Mouse (Mus musculus): ENCODE results near the gene Slc6a6. TPM values are rescaled to one million over a fixed set of nuclear protein-coding genes. Genes with fewer than 3 reads are reported as not detected.

Gene Slc6a6
- total and polyA plus RNA-seq, 2 experiments from 2014 or later: 101 to 139 TPM

GRCm38 (mm10) chr6:91785018-91785417, 101.2 kb downstream of the Slc6a6 start:
- no peak overlapping the region for H3K4me2 ChIP-seq (ENCODE audit: low read depth)
- DNase-seq (no peak), ATAC-seq (no peak)
- H3K4me3 ChIP-seq (ENCODE audit: low read depth, low read length): no peak overlapping the region
- no peak for TF ChIP-seq CTCF (IDR thresholded peaks at IDR 0.05; ENCODE audit: low read depth)
- no peak overlapping the region for H3K9ac ChIP-seq
- H3K27me3 ChIP-seq (ENCODE audit: insufficient read depth, low read length): no peaks in the 10 kb centered on the region
- WGBS: 77% methylated on average over 3 of the region's 3 CpGs
- H3K27ac ChIP-seq (ENCODE audit: low read depth, low read length): no peak overlapping the region
- no peaks in the 10 kb centered on the region for H3K4me1 ChIP-seq (ENCODE audit: insufficient read depth)
- H3K9me3 ChIP-seq (ENCODE audit: low read length): no peaks in the 10 kb centered on the region
- peaks cover 39% of the 10 kb centered on the region; the same call in 1 of the 2 replicates for H3K36me3 ChIP-seq (ENCODE audit: insufficient read depth)

GRCm38 (mm10) chr6:91788311-91788798, 104.5 kb downstream of the Slc6a6 start:
- DNase-seq (no peak), ATAC-seq (no peak)
- Histone ChIP-seq H3K27me3 (ENCODE audit: insufficient read depth, low read length) (no peaks in the 10 kb centered on the region), H3K4me2 (ENCODE audit: low read depth) (no peak overlapping the region), H3K4me3 (ENCODE audit: low read depth, low read length) (no peak overlapping the region), H3K9ac (no peak overlapping the region), H3K4me1 (ENCODE audit: insufficient read depth) (no peaks in the 10 kb centered on the region), H3K36me3 (ENCODE audit: insufficient read depth) (peaks cover 34% of the 10 kb centered on the region; the same call in 1 of the 2 replicates), H3K9me3 (ENCODE audit: low read length) (no peaks in the 10 kb centered on the region), H3K27ac (ENCODE audit: low read depth, low read length) (no peak overlapping the region)
- 87% methylated on average over 9 of the region's 9 CpGs for WGBS
- TF ChIP-seq CTCF (IDR thresholded peaks at IDR 0.05; ENCODE audit: low read depth): no peak

GRCm38 (mm10) chr6:91795640-91796039, 111.8 kb downstream of the Slc6a6 start:
- Histone ChIP-seq H3K36me3 (ENCODE audit: insufficient read depth) (no peaks in the 10 kb centered on the region), H3K4me1 (ENCODE audit: insufficient read depth) (no peaks in the 10 kb centered on the region), H3K4me3 (ENCODE audit: low read depth, low read length) (no peak overlapping the region), H3K9ac (no peak overlapping the region), H3K9me3 (ENCODE audit: low read length) (no peaks in the 10 kb centered on the region), H3K27ac (ENCODE audit: low read depth, low read length) (no peak overlapping the region), H3K27me3 (ENCODE audit: insufficient read depth, low read length) (no peaks in the 10 kb centered on the region), H3K4me2 (ENCODE audit: low read depth) (no peak overlapping the region)
- ATAC-seq (no peak), DNase-seq (no peak)
- TF ChIP-seq CTCF (IDR thresholded peaks at IDR 0.05; ENCODE audit: low read depth): no peak
- 69% methylated on average over 3 of the region's 3 CpGs for WGBS

GRCm38 (mm10) chr6:91796064-91796463, 112.2 kb downstream of the Slc6a6 start:
- DNase-seq: no peak
- no peak for ATAC-seq
- Histone ChIP-seq H3K36me3 (ENCODE audit: insufficient read depth) (no peaks in the 10 kb centered on the region), H3K27me3 (ENCODE audit: insufficient read depth, low read length) (no peaks in the 10 kb centered on the region), H3K4me1 (ENCODE audit: insufficient read depth) (no peaks in the 10 kb centered on the region), H3K9ac (no peak overlapping the region), H3K27ac (ENCODE audit: low read depth, low read length) (no peak overlapping the region), H3K9me3 (ENCODE audit: low read length) (no peaks in the 10 kb centered on the region), H3K4me3 (ENCODE audit: low read depth, low read length) (no peak overlapping the region), H3K4me2 (ENCODE audit: low read depth) (no peak overlapping the region)
- no peak for TF ChIP-seq CTCF (IDR thresholded peaks at IDR 0.05; ENCODE audit: low read depth)
- WGBS: 69% methylated on average over 9 of the region's 9 CpGs

- Histone ChIP-seq H3K27ac (ENCODE audit: low read depth, low read length) (no peak overlapping the region), H3K4me3 (ENCODE audit: low read depth, low read length) (no peak overlapping the region), H3K27me3 (ENCODE audit: insufficient read depth, low read length) (no peaks in the 10 kb centered on the region), H3K9me3 (ENCODE audit: low read length) (no peaks in the 10 kb centered on the region), H3K9ac (no peak overlapping the region), H3K4me2 (ENCODE audit: low read depth) (no peak overlapping the region), H3K4me1 (ENCODE audit: insufficient read depth) (no peaks in the 10 kb centered on the region), H3K36me3 (ENCODE audit: insufficient read depth) (no peaks in the 10 kb centered on the region)
- 92% methylated on average over 4 of the region's 4 CpGs for WGBS
- no peak for TF ChIP-seq CTCF (IDR thresholded peaks at IDR 0.05; ENCODE audit: low read depth)
- DNase-seq (no peak), ATAC-seq (no peak)
Observed at GRCm38 (mm10) chr6:91796736-91797135, 112.9 kb downstream of the Slc6a6 start.

GRCm38 (mm10) chr6:91798496-91798895, 114.6 kb downstream of the Slc6a6 start:
- H3K27me3 ChIP-seq (ENCODE audit: insufficient read depth, low read length): no peaks in the 10 kb centered on the region
- 66% methylated on average over 12 of the region's 12 CpGs for WGBS
- no peak overlapping the region for H3K4me2 ChIP-seq (ENCODE audit: low read depth)
- no peaks in the 10 kb centered on the region for H3K4me1 ChIP-seq (ENCODE audit: insufficient read depth)
- no peak overlapping the region for H3K9ac ChIP-seq
- H3K4me3 ChIP-seq (ENCODE audit: low read depth, low read length): no peak overlapping the region
- DNase-seq: peak; percentile 14
- H3K9me3 ChIP-seq (ENCODE audit: low read length): no peaks in the 10 kb centered on the region
- ATAC-seq: peak; percentile 20; the same call in 1 of the 2 replicates
- no peaks in the 10 kb centered on the region for H3K36me3 ChIP-seq (ENCODE audit: insufficient read depth)
- no peak overlapping the region for H3K27ac ChIP-seq (ENCODE audit: low read depth, low read length)
- TF ChIP-seq CTCF (IDR thresholded peaks at IDR 0.05; ENCODE audit: low read depth): no peak

GRCm38 (mm10) chr6:91804177-91804576, 120.3 kb downstream of the Slc6a6 start:
- Histone ChIP-seq H3K4me2 (ENCODE audit: low read depth) (peak overlapping the region; percentile 60; the same call in 1 of the 2 replicates), H3K27me3 (ENCODE audit: insufficient read depth, low read length) (no peaks in the 10 kb centered on the region), H3K4me3 (ENCODE audit: low read depth, low read length) (no peak overlapping the region), H3K36me3 (ENCODE audit: insufficient read depth) (no peaks in the 10 kb centered on the region), H3K27ac (ENCODE audit: low read depth, low read length) (no peak overlapping the region), H3K9ac (no peak overlapping the region), H3K4me1 (ENCODE audit: insufficient read depth) (peaks cover 6% of the 10 kb centered on the region; the same call in 1 of the 2 replicates), H3K9me3 (ENCODE audit: low read length) (no peaks in the 10 kb centered on the region)
- no peak for TF ChIP-seq CTCF (IDR thresholded peaks at IDR 0.05; ENCODE audit: low read depth)
- no peak for ATAC-seq
- 51% methylated on average over 7 of the region's 7 CpGs for WGBS
- DNase-seq: no peak
